Mouse (Mus musculus): ENCODE measurements around the gene Habp2. TPM values are rescaled to one million over a fixed set of nuclear protein-coding genes. Genes with fewer than 3 reads are reported as not detected.

Habp2 gene
- 0.86 TPM in 1 of 2 replicates, not detected in the other for total RNA-seq (2021)
- long read RNA-seq, partial matches to known transcripts = 27 of 32 reads
- long read RNA-seq, other reads (novel, unspliced or antisense) = 3 of 32 reads

DNA sequence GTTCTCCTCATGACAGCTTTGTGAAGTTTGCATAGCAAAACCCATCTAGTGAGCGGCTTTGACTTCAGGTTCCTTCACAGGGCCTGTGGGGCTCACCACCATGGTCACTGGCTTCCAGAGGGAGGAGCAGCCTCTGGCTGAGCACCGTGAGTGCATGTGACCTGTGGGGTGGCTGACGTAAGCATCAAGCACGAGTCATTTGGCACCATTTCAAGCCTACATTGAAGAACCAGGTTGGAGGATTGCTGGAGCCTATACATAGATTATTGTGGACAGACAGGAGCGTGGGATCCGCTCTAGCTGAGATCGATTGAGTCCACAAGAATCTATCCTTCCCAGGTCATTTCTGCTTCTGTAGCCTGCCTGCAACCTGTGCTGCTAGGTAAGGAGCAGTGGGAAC, at the start of gene Habp2:
Habp2 (plus strand) TSS at position 272 of the 400 bp plus-strand sequence.
- DNase-seq = no peak

DNA sequence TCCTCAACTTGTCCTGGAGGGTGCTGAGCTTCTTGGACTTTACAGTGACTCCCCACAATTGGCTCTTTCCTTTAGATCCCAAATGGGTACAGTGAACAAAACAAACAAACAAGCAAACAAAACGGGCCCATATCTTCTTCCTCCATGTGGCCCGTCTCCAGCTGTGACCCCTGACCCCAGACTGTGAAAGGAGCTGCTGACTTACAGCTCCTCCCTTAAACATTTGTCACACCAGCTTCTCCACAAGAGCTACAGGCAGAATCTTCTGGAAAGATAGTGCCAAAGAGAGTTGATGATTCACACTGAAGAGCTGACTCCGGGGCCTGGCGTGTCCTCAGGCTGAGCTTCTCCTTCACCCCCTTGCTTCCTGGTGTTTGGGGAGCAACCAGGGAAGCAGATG, 48.4 kb upstream of the Habp2 start:
- no peak for DNase-seq

DNA sequence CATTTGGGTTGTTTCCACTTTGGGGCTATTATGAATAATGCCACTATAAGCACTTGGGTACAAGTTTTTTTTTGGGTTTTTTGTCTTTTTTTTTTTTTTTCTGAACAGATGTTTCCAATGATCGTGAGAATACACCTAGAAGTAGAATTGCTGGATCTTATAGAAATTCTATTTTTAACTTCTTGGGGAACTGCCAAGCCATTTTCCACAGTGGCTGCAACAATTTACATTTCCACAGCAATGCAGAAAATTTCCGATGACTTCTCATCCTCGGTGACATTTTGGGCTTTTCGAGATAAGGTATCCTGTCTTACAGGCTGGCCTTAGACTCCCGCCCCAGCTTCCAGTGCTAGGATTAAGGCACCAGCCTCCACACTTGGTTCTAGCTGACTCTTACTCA, 41.7 kb upstream of the Habp2 start:
- DNase-seq = no peak

DNA sequence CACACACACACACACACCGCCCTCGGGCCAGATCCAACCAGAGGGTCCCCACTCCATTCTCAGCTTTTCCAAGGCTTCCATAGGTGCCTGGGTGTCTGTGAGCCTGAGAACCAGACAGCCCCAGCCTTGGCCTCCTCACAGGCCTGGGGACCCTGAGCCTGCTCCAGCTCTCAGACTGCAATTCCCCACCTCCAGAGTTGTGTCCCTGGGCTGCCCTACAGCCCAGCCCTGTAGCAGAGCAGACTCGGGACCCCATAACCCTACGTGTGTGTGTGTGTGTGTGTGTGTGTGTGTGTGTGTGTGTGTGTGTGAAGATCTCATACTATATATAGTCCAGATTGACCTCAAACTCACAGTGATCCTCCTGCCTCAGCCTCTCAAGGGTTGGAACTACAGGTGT, 34.1 kb upstream of the Habp2 start:
- DNase-seq = no peak

DNA sequence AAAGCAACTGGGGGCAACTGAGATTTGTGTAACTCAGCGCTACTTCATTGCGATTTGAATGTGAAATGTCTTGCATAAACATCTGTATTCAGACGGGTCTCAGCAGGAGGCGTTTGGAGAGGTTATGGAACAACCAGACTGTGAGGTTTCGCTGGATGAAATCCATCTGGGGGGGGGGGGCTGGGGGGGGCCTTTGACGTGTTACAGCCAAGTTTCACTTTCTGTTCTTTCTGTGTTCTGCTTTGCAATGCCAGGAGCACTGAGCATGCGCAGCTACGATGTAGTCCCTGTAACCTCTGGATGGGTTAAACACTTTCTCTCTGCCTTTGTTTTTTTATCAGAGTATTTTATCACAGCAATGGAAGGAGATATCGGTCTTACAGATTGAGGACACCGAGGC, 33.7 kb upstream of the Habp2 start:
- no peak for DNase-seq

DNA sequence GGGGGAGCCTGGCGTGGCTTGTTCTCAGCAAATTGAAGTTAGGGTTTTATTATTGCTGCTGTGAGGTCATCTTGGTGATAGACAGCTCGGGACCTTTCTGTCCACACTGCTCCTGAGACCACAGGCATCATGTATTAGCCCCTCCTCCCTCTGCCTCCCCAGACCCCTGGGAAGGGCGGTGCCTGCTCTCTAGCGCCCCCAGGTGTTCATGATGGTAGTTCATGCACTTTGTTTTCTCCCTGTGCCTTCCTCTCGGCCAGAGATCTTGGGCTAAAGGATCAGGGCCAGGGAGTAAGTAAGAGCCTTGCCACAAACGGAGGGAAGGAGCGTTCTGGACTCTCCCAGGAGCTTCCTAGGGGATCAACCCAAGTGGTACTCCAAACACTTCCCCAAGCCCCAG, 32.2 kb upstream of the Habp2 start:
- DNase-seq = no peak

DNA sequence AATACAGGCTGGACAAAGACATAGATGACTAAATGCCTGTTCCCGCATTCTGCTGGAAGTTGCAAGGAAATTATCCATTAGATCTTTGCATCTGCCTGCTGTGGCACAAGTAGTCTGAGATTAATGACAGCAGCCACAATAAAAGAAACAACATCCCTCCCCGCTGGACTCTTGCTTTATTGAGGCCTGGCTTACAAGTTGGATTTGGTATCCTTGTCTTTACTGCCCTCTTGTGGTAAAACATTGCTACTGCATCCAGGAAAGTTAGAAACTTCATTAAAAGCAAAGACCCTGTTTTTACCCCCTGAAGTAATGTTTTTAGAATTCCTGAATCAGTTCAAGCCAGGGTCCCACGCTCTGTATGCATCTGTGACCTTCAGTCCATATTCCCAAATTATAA, 31.4 kb upstream of the Habp2 start:
- no peak for DNase-seq

DNA sequence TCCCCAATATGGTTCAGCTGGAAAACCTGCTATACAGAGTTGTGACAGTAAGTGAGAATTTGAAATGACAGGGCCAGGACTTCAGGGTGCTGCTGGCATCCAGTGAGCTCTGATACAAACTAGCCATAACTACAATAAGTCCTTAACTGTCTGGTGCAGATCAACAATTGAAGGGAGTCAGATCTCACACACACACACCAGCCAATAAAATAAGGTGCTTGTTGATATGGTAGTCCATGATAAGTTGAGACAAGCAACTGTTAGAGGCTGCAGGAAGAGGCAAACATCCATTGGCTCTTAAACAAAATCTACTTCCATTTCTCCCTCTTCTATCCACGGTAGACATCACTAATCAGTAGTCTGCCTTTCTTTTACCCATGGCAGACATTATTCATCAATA, 30.7 kb upstream of the Habp2 start:
- no peak for DNase-seq

DNA sequence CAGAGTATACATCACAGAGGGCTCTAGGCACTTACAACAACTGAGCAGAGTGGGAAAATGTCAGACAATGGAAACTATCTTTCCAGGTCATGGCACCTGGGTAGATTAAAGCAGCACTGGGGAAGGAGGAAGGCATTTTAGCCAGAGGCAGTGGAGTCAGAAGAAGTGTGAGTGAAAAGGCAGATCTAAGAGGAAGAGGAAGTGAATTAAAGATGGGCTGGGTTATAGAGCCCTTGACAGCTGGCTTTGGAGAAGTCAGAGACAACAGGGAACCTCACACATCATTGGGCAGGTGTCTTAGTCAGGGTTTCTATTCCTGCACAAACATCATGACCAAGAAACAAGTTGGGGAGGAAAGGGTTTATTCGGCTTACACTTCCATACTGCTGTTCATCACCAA, 30.2 kb upstream of the Habp2 start:
- no peak for DNase-seq

DNA sequence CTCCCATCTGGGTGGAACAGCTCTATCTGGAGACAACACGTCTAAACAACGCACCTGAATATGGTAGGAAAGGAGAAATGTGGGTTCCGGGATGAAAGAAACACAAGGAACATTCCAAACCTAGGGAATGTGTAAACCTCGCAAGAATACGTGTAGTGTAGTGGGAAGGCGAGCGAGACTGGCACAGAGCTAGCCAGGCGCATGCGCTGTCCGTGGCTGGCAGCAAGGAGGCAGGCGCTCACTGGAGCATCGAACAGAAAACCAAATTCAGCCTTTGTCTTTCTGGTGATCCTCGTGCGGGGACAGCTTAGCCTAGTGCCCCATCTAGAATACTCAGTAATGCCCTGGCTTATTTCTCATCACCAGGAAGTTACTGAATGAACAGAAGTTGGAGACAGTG, 23.2 kb upstream of the Habp2 start:
- no peak for DNase-seq

DNA sequence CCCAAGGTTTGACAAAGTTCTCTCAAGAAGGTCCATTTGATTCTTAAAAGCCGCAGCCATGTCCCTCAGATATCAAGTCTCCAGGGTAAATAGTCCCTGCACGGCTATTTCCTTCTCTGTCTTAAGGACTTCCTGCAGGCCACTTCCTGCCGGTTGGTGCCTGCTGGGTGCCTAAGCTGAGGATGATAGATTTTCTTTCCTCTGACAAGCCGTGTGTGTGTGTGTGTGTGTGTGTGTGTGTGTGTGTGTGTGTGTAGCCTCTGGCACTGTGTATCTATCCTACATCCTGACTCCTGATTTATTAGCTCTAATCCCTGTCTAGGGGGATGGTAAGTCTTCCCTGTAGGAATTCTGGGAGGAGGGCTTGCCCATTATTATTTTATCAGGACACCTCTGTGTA, 22.8 kb upstream of the Habp2 start:
- DNase-seq = no peak

DNA sequence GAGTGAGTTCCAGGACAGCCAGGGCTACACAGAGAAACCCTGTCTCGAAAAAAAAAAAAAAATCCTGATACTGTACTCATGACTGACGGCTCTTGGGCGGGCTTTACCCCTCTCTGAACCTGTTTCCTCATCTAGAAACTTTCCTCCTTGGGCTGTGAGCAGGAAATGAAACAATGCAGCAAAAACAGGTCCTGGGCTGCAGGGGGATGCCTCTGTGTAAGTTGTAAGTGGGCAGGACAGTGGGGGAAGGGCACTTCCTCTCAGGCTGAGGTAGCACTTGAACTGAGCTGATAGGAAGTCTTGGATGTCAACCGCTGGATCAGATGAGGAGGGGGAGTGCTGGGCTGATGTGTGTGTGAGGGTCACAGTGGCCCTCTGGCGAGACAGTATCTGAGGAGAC, 21.8 kb upstream of the Habp2 start:
- DNase-seq = no peak

DNA sequence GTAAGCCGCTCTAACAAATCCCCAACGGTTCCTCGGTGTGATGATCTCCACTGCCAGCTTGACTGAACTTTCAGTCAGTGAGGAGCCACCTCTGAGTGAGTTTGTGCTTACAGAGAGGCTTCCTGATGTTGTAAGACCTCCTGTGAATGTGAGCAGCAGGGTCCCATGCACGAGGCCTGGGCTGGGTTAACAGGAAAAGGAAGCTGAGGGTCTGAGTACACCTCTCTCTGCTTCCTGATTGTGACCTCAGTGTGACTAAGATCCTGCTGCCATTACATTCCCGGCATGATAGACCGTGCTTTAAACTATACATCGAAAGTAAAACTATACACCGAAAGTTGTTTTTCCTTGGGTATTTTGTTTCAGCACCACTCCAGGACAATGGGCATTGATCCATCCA, 14.9 kb upstream of the Habp2 start:
- DNase-seq = no peak

DNA sequence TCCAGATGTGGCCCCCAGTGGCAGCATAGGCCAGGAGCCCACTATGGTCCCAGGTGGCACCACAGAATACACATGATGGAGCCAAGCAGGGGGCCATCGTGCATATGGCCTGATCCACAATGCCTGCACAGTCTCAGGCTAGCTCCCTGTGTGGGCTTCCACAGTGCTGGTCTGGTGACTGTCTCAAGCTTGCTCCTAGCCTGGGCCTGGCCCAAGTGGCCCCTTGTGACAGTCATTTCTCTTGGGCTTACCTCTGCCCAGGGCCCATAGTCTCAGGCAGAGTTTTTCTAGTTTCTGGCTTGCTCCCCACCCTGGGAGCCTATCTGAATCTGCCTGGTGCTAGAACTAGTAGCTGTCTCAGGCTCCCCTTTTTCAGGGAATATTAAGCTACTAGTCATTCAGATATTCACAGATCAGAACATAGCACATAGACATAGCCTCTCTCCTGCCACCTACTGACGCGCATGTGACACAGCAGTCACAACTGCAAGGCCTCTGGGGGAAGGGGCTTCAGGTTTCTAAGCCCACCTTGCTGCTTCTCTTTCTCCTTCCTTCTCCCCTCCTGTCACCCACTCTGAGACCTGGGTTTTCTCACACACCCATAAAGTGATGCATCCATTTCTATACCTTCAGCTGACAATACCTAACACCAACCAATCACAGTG, 9.7 kb upstream of the Habp2 start:
- DNase-seq = no peak

DNA sequence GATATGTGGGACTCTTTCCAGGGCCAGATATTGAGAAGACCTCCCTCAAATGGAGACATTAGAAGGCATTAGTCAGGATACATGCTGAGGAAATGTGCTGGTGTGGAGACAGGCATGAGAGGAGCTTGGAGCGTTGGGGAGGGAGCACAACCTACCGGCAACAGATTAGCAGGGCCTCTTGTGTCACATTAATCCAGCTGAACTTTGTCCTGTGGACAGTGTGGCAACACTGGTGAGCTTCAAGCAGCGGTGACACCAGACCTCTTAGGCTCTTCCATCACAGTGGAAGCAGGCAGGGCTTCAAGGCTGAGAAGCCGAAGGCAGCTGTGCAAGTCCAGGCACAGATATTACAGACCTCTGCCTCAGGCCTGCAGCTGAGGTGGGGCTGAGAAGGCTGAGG, 9.0 kb upstream of the Habp2 start:
- no peak for DNase-seq

DNA sequence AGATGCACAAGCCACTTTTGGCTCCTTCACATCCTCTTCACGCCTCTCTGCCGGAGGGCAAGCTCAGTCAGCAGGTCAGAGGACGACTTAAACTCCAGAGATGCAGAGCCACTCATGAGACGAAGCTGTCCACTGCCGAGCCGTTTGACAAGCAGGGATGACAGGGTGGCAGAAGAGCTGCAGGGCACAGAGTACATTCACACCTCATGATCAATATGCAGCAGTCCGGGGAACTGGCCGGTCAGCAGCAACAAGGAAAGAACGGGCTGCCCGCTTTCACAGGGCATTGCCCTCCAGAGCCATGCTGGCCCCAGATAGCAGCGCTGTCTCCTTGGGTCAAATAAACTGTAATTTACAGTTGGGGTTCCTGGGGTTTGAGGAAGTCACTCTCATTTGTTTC, 8.6 kb upstream of the Habp2 start:
- no peak for DNase-seq

DNA sequence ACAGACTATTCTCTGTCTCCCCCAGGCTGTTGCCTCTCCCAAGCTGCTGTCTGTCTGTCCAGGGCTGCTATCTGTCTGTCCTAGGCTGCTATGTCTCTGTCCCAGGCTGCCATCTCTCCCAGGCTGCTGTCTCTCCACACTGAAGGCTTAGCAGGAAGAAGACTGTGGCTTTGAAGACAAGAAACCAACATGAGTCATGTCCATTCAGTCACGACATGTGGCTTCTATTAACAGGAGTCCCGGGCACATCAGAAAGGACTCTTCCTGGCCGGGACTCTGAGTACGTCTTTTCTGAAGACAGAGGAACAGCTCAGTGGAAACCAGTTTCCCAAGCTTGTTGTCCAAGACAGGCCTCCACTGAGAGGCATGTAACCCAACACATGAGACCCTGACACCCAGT, 1.7 kb upstream of the Habp2 start:
- no peak for DNase-seq

DNA sequence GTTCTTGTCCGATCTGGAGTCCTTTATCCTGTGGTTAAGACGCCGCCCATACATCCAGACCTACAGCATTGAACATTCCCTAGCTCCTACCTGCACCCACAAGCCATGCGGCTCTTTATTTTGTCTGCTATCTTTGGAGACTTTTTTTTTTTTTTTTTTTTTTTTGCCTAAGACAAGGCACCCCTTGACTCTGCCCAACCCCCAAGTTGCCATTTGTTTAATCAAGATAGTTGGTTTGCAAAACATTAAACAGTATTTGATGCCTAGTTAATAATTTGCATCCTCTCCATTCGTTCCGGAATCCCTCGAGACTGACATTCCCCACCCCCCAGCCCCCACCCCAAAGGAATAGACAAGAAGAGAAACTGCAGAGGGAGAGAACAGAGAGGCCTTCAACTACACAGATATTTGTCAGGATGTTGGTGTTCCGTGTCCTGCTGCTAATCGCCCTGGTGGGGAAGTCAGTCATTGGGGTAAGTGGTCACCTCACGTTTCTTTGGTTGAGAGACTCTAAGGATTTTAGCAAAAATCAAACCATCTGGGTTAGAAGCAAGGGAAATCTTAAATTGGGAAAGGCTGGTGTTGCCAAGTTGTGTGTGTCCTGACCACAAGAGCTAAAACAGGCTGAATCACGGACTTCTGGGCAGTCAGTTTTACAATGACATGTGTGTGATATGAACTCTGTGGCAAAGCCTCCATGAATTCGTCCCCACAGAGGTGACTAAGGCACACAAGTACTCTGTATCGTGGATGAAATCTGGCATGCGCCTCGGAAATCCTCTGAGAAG, 837 bp downstream of the Habp2 start:
- no peak for DNase-seq

DNA sequence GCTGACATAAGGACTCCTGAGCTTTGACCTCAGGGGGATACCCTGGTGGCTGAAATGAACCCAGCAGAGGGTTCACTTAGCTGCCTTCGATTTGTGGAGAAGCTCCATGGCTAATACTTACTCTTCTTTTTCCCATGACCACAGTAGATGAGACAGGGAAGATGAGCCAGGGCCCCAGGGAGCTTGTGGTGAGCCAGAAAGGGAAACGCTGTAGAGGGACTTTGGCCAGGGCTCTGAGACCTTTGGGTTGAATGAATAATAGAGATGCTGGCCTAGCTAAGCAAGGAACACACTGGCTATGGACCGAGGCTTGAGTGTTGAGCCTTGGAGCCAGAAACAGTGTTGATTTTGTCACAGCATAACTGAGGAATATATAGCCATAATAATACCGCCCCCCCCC, 1.5 kb downstream of the Habp2 start:
- no peak for DNase-seq

DNA sequence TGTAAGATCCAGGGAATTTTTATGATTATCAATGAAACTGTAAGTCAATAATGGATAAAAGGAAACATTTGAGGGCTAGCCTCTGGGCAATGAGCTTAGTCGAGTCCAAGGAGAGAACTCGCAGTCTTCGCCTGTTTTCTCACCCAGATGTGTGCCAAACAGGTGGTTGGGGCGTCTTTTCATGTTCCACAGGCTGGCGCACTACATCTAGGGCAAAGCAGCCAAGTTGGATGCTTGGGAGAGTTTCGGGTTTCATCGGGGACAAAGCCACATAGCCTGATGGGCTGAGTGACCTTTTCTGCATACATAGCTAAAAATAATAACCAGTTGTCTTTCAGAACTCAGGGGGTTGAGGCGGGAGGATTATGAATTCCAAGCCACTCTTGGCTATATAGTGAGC, 2.7 kb downstream of the Habp2 start:
- no peak for DNase-seq

DNA sequence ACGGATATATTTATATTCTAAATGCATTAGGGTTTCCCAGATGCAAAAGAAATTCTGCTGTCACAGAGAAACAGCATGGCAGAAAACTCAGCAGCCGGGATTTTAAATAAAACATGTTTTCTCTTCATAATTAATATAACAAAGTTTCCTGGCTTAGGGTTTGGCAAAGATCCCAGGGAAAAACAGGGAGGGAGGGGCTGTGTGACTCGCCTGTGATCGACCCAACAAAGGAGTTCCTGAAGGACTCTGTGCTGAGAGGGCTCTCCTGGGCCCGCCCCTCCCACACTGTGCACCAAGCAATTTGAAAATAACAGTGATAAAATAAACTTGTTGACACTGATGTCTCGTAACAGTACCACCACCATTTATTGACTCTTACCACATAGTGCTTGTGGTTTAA, 5.0 kb downstream of the Habp2 start:
- DNase-seq = no peak

DNA sequence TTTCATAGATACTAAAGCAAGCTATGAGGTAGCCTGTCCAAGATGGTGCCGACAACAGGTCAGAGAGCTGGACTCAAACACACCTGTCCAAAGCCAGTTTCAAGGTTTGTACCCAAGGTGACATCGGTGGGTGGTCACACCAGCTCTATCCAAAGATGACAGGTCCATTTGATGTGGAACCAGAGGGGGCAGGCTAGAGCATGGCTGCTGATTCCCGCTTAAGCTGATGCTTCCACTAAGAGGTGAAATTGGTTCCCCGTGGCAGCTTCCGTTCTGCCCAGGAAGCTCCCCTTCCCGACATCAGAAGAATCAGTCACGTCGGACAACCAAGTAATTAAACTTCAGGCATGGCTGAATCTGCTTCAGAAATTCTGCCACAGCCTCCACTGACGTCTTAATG, 5.4 kb downstream of the Habp2 start:
- DNase-seq = no peak

DNA sequence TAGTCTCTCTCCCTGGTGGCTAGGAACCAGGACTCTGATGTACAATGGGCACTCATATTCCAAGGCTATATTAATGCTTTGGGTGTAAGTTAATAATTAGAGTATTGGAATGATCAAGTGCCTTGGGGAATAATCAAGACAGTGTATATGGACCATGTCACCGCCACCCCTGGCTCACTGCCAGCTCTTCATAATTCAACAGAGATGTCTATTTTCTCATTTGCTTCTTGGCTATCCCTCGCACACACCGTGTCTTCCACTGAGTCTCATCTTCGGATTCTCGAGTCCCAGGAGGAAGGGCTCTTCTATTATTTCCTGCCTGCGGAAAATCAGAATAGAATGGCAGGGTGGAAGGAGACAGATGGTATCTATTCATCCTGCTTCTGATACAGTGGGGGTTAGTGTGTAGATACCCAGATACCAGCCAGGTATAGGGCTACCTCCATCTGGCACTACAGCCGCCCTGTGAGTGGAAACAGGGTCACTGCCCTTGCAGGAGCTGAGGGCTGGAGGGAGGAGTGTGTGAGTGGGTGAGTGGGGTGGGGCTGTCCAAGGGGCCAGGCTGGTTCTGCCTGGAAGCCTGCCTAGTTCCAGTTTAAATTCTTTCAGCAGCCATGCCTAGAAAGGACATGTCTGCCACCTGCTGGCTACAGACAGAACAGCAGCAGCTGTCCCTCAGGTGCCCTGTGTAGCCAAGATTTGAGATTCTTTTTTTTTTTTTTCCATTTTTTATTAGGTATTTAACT, 7.9 kb downstream of the Habp2 start:
- peak; percentile 70 for DNase-seq

All from adrenal gland, postnatal 25 days (tissue).